Mouse (Mus musculus) CH12.LX (cell line): ENCODE results near the gene Paxip1. TPM values are rescaled to one million over a fixed set of nuclear protein-coding genes. Genes with fewer than 3 reads are reported as not detected.

ENCODE experiments used
- DNase-seq: peaks from one replicate; pipeline ENCODE4 v3.0.0-alpha.2; 2013; ENCODE audit errors: extremely low read depth
- H3K27ac ChIP-seq: 2 replicates; pipeline ENCODE4 v1.5.1; 2012; ENCODE audit warnings: low read depth, mild to moderate bottlenecking, control low read depth, moderate library complexity; ENCODE audit not compliant: insufficient read depth
- H3K27me3 ChIP-seq: replicated peaks from 2 replicates; pipeline ENCODE3; 2012; ENCODE audit warnings: inconsistent platforms
- H3K36me3 ChIP-seq, 2 experiments: replicated peaks in 1 of 2; 2 replicates each; pipeline versions ENCODE3 to v1.6.1; 2012; ENCODE audit warnings: inconsistent platforms in 1 of 2, low read length in 1 of 2, mild to moderate bottlenecking in 1 of 2, mixed read lengths in 1 of 2, moderate library complexity in 1 of 2; ENCODE audit not compliant: control insufficient read depth in 1 of 2, insufficient read depth in 1 of 2
- H3K4me1 ChIP-seq, 2 experiments: 2 replicates each; pipeline ENCODE4 v1.6.1; 2012; ENCODE audit warnings: inconsistent platforms in 1 of 2, moderate library complexity in 1 of 2; ENCODE audit not compliant: insufficient read depth in 2 of 2, control insufficient read depth in 1 of 2
- H3K4me2 ChIP-seq: 2 replicates; pipeline ENCODE4 v1.6.1; 2012; ENCODE audit warnings: low read depth, mild to moderate bottlenecking, control low read depth; ENCODE audit not compliant: poor library complexity, insufficient read depth, severe bottlenecking
- H3K4me3 ChIP-seq, 3 experiments: fragments of 150-350 bp in 1 of 3; sonication (generic) in 1 of 3; replicated peaks in 1 of 3; 2 replicates each; pipeline versions ENCODE3 to v1.5.1; 2011 to 2012; ENCODE audit warnings: low read depth in 2 of 3, low read length in 2 of 3, mild to moderate bottlenecking in 2 of 3, moderate library complexity in 2 of 3, control low read depth in 1 of 3, improper control_type of control experiment in 1 of 3, inconsistent platforms in 1 of 3, mixed read lengths in 1 of 3; ENCODE audit not compliant: poor library complexity in 1 of 3
- H3K79me2 ChIP-seq: replicated peaks from 2 replicates; pipeline ENCODE4 v1.6.1; 2012; ENCODE audit warnings: mild to moderate bottlenecking, moderate library complexity; ENCODE audit not compliant: control insufficient read depth, poor library complexity, insufficient read depth, severe bottlenecking; ENCODE audit errors: extremely low read depth
- H3K9ac ChIP-seq: 2 replicates; pipeline ENCODE4 v1.6.1; 2012; ENCODE audit warnings: low read depth, mild to moderate bottlenecking, control low read depth, moderate library complexity; ENCODE audit not compliant: insufficient read depth
- H3K9me3 ChIP-seq: replicated peaks from 2 replicates; pipeline ENCODE3; 2012; ENCODE audit warnings: low read length, inconsistent platforms, mixed read lengths
- ETS1 ChIP-seq: conservative IDR thresholded peaks from 2 replicates; pipeline ENCODE4 v1.6.1; 2012; ENCODE audit warnings: low read depth, mild to moderate bottlenecking, inconsistent platforms, low read length, improper control_type of control experiment, moderate library complexity
- HCFC1 ChIP-seq: IDR thresholded peaks from 2 replicates; pipeline ENCODE4 v1.6.1; 2012; ENCODE audit warnings: low read depth, mild to moderate bottlenecking, inconsistent platforms, low read length, improper control_type of control experiment
- IRF4 ChIP-seq: IDR thresholded peaks from 2 replicates; pipeline ENCODE4 v1.6.1; 2014; ENCODE audit warnings: low read depth, mild to moderate bottlenecking, inconsistent platforms, low read length, improper control_type of control experiment
- JUND ChIP-seq: conservative IDR thresholded peaks from 2 replicates; pipeline ENCODE4 v1.6.1; 2011; ENCODE audit warnings: low read depth, low read length, improper control_type of control experiment
- MAX ChIP-seq: IDR thresholded peaks from 2 replicates; pipeline ENCODE4 v1.6.1; 2011; ENCODE audit warnings: low read length, improper control_type of control experiment
- MAZ ChIP-seq: IDR thresholded peaks from 2 replicates; pipeline ENCODE4 v1.6.1; 2012; ENCODE audit warnings: low read depth, mild to moderate bottlenecking, inconsistent platforms, low read length, improper control_type of control experiment, moderate library complexity
- MEF2A ChIP-seq: IDR thresholded peaks from 2 replicates; pipeline ENCODE4 v1.6.1; 2014; ENCODE audit warnings: low read depth, mild to moderate bottlenecking, inconsistent platforms, low read length, improper control_type of control experiment, borderline replicate concordance
- NRF1 ChIP-seq: IDR thresholded peaks from 2 replicates; pipeline ENCODE4 v1.6.1; 2014; ENCODE audit warnings: low read depth, mild to moderate bottlenecking, inconsistent platforms, low read length, improper control_type of control experiment, moderate library complexity
- POLR2AphosphoS2 ChIP-seq: IDR thresholded peaks from 2 replicates; pipeline ENCODE4 v1.6.1; 2011; ENCODE audit warnings: low read depth, low read length, improper control_type of control experiment
- RCOR1 ChIP-seq: conservative IDR thresholded peaks from 2 replicates; pipeline ENCODE4 v1.6.1; 2012; ENCODE audit warnings: low read depth, mild to moderate bottlenecking, inconsistent platforms, low read length, improper control_type of control experiment
- SIN3A ChIP-seq: IDR thresholded peaks from 2 replicates; pipeline ENCODE4 v1.6.1; 2012; ENCODE audit warnings: low read length, improper control_type of control experiment, inconsistent platforms
- SMC3 ChIP-seq: IDR thresholded peaks from 2 replicates; pipeline ENCODE4 v1.6.1; 2011; ENCODE audit warnings: low read depth, low read length, improper control_type of control experiment
- ZNF384 ChIP-seq: IDR thresholded peaks from 2 replicates; pipeline ENCODE4 v1.6.1; 2012; ENCODE audit warnings: low read depth, low read length, improper control_type of control experiment, inconsistent platforms
- dilution Hi-C: fragments of 300-500 bp; cut with MboI; formaldehyde crosslinking; loops from 2 replicates; pipeline ENCODE4 v1.14.3; 2020; ENCODE audit warnings: low sequenced_read_pairs; ENCODE audit not compliant: extremely low pct_unique_long_range_greater_than_20kb, extremely low pct_ligation_motif_present
- in situ Hi-C: fragments of 300-500 bp; cut with MboI; formaldehyde crosslinking; loops from 3 replicates; pipeline ENCODE4 v1.14.3; 2019; ENCODE audit warnings: low sequenced_read_pairs, low pct_ligation_motif_present, low pct_unique_long_range_greater_than_20kb, mixed read lengths
- polyA plus RNA-seq: library from polyadenylated mRNA; unstranded; fragments of >175 nt; gene quantifications from 2 replicates; pipeline ENCODE4 v1.2.1, GENCODE M21; 2012; ENCODE audit warnings: low read depth; ENCODE audit not compliant: insufficient read length
- total RNA-seq, 2 experiments: library from RNA; depleted of rRNA; stranded (reverse); fragments of 300-350 nt in 1 of 2; fragments of >200 nt in 1 of 2; gene quantifications; 2 replicates each; pipeline ENCODE4 v1.2.3; 2012 to 2014

Gene Paxip1
- total and polyA plus RNA-seq, 3 experiments, result 30.3 to 55.4 (median 30.3) TPM

DNA sequence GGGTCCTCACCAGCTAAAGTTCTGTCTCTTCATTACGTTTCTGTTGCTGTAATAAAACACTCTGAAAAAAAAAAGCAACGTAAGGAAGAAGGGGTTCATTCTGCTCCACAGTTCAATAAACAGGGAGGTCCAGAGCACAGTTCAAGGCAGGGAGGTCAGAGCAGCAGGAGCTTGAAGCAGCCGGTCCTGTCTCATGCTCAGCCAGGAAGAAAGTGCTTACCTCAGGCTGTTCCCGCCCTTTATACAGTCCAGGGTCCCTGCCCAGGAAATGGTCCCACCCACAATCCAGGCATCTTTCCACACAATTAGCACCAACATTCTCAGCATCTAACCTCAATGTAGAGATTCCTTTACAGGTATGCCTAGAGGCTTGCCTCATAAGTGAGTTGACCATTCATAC, 46.6 kb upstream of the Paxip1 start:
- no peaks in the 10 kb centered on the region for H3K9me3 ChIP-seq
- no peaks in the 10 kb centered on the region for H3K27me3 ChIP-seq
- no peak overlapping the region for H3K27ac ChIP-seq
- H3K4me2 ChIP-seq, result no peak overlapping the region
- no peak for TF ChIP-seq JUND
- no peak for TF ChIP-seq ETS1
- no peak for TF ChIP-seq POLR2AphosphoS2
- TF ChIP-seq MAX, result no peak
- TF ChIP-seq SMC3, result no peak
- TF ChIP-seq IRF4, result no peak
- no peak for TF ChIP-seq HCFC1
- no peak for TF ChIP-seq RCOR1
- no peaks in the 10 kb centered on the region for H3K4me1 ChIP-seq
- no peak for DNase-seq
- dilution Hi-C loops, result no loop called here
- H3K4me3 ChIP-seq, result no peak overlapping the region
- H3K36me3 ChIP-seq, result no peaks in the 10 kb centered on the region
- no peaks in the 10 kb centered on the region for H3K79me2 ChIP-seq
- H3K9ac ChIP-seq, result no peak overlapping the region
- in situ Hi-C loops, result no loop called here

DNA sequence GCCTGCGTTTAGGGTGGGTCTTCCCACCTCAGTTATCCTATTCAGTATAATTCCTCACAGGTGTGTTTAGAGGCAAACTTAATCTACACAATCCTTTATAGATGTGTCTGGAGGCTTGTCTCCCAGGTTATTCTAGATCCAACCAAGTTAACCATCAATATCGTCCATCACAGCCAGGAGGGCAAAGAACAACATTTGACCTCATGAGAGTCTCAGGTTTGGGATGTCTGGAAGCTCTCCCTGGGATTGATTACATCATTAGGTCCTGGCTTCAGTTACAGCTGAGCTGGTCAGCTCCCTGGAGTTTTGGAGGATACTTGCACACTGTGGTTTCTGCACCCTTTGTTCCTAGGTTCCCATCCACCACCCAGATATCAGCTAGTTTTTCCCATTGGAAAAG, 43.6 kb upstream of the Paxip1 start:
- H3K9me3 ChIP-seq, result no peaks in the 10 kb centered on the region
- TF ChIP-seq POLR2AphosphoS2, result no peak
- TF ChIP-seq MAZ, result no peak
- TF ChIP-seq ZNF384, result no peak
- TF ChIP-seq, all 38 proteins: peak for 0
- dilution Hi-C loops, result no loop called here
- in situ Hi-C loops, result no loop called here
- Histone ChIP-seq H3K4me1 (no peaks in the 10 kb centered on the region), H3K4me3 (no peak overlapping the region), H3K9ac (no peak overlapping the region), H3K27ac (no peak overlapping the region), H3K36me3 (no peaks in the 10 kb centered on the region), H3K27me3 (no peaks in the 10 kb centered on the region), H3K4me2 (no peak overlapping the region), H3K79me2 (no peaks in the 10 kb centered on the region)
- no peak for DNase-seq

- no peak overlapping the region for H3K9ac ChIP-seq
- no peak for TF ChIP-seq HCFC1
- no peak for TF ChIP-seq MEF2A
- no peak for TF ChIP-seq NRF1
- no peak for TF ChIP-seq SIN3A
- H3K36me3 ChIP-seq, result no peaks in the 10 kb centered on the region
- no peaks in the 10 kb centered on the region for H3K4me1 ChIP-seq
- no peak for DNase-seq
- H3K4me3 ChIP-seq, result no peak overlapping the region
- in situ Hi-C loops (no loop called here), dilution Hi-C loops (no loop called here)
- H3K9me3 ChIP-seq, result no peaks in the 10 kb centered on the region
- no peaks in the 10 kb centered on the region for H3K79me2 ChIP-seq
- no peak overlapping the region for H3K27ac ChIP-seq
- no peaks in the 10 kb centered on the region for H3K27me3 ChIP-seq
- H3K4me2 ChIP-seq, result no peak overlapping the region
Measured at GRCm38 (mm10) chr5:27827971-27828370, 36.5 kb upstream of the Paxip1 start.
